ENCODE assay signal across 8 mouse cellular contexts in genomic region chrX:135008720-135009470, GRCm38 (mm10). TPM values are rescaled to one million over a fixed set of nuclear protein-coding genes. Genes with fewer than 3 reads are reported as not detected.
DNase-seq lines count a peak whose midpoint lies in the region; ATAC-seq lines count a peak whose summit lies in the region.

Gene Zmat1 (minus strand): TSS chrX:135009209.

- no peaks in the 10 kb centered on the region for H3K27me3 ChIP-seq in hindbrain, embryonic 11.5 days (ENCODE audit: control insufficient read depth, insufficient read depth, low read length)

- H3K36me3 ChIP-seq in hindbrain, embryonic 11.5 days (ENCODE audit: control insufficient read depth, insufficient read depth, low read length) = no peaks in the 10 kb centered on the region

- no peaks in the 10 kb centered on the region for H3K4me1 ChIP-seq in hindbrain, embryonic 11.5 days (replicated peaks; ENCODE audit: control insufficient read depth, insufficient read depth, low read length)

- peak within 1 kb of the TSS; percentile 72 for H3K9ac ChIP-seq in hindbrain, embryonic 11.5 days (ENCODE audit: low read depth, low read length)

- WGBS in hindbrain, embryonic 11.5 days = 19% methylated on average over 31 of the region's 65 CpGs

- peak within 1 kb of the TSS; percentile 58 for H3K4me3 ChIP-seq in hindbrain, embryonic 11.5 days (ENCODE audit: low read depth, low read length)

- no peaks in the 10 kb centered on the region for H3K9me3 ChIP-seq in hindbrain, embryonic 11.5 days (ENCODE audit: control insufficient read depth, low read length)

- peak; percentile 94 for DNase-seq in Muller cell, postnatal 12 days (ENCODE audit: inconsistent ontology term)
- DNase-seq in cerebellum, adult 9-11 months = peak; percentile 96
- peak; percentile 87 to 89 for DNase-seq in frontal cortex, adult 2 months (ENCODE audit: extremely low spot score in 1 of 2, low spot score in 1 of 2)
- peak; percentile 84 for DNase-seq in hindbrain, embryonic 11.5 days (ENCODE audit: low spot score)
- DNase-seq in layer of hippocampus, postnatal 10 days (ENCODE audit: low spot score in 2 of 2) = peak; percentile 77 to 82
- peak; percentile 97 for DNase-seq in lung, postnatal 10 days
- DNase-seq in ovary, postnatal 36 days (ENCODE audit: low spot score) = peak; percentile 81
- DNase-seq in thymus, postnatal 25 days = peak; percentile 85

- peak within 1 kb of the TSS; percentile 89 for H3K27ac ChIP-seq in hindbrain, embryonic 11.5 days (ENCODE audit: low read depth, low read length)

- ATAC-seq in hindbrain, embryonic 11.5 days (ENCODE audit: low FRiP score) = peak; percentile 98

- H3K4me2 ChIP-seq in hindbrain, embryonic 11.5 days (replicated peaks; ENCODE audit: low read depth, low read length) = peak within 1 kb of the TSS; percentile 31

RNA-seq across cellular contexts. Expression of gene Zmat1, which starts in this region (rescaled TPM):
- 9.3 and 9.7 TPM in 2 replicates for polyA plus RNA-seq in frontal cortex, adult 2 months (2012; rRNA removed)
- polyA plus RNA-seq in hindbrain, embryonic 11.5 days (2014; fragmentation: Nextera tagmentation; extraction: Ambion mirVana) = 6.7 and 7.4 TPM in 2 replicates
- 1 to 10 TPM; 8.3 TPM for total RNA-seq in layer of hippocampus, postnatal 10 days (2021)

Comparison
In these comparisons a context has a peak if more than half of its experiments do, and no peak if none do; other contexts are left out.
1. Peak in every context shown above with its lines: DNase-seq, ATAC-seq, H3K4me3 ChIP-seq and H3K27ac ChIP-seq.